Mouse (Mus musculus): ENCODE data around the gene Lst1.

DNA sequence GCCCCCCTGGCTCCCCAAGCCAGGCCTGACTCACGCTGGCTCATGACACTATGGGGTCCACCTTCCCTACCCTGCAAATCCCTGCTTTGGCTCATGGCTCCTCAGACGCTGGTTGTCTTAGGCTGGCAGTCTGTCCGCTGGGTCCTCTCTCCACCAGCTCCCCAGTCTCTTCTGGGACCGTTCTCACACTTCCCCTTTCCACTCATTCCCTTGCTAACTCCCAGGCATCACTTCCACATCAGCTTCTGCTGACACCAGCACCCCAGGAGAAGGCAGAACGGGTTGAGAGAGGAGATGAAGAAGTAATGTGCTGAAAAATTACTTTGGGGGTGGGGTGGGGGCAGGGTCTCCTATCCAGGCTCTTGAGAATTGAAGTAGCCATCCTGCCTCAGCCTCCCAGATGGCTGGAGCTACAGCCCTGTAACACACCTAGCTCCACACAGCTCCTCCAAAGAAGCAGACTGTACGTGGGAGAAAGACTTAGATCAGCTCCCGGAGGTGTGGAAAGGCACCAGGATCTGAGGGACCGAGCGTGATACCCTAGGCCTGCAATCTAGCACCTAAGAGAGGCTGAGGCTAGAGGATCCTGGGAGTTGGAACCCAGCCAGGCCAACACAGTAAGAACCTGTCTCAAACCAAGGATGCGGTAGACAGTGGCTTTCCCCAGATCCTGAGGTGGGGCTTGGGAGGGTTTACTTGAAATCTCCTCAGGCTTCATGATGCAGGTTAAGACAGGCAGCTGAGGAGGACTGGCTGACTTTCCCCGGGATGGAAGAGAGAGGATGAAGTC lies 15.6 kb downstream of the Lst1 start:
- no peak for TF ChIP-seq CTCF (IDR thresholded peaks at IDR 0.05; ENCODE audit: borderline replicate concordance, insufficient read depth, low read length)
- no peak for TF ChIP-seq POLR2A (IDR thresholded peaks at IDR 0.05; ENCODE audit: low read depth, low read length)

Data from embryonic fibroblast, embryonic 13.5 days (primary cell).